Mouse (Mus musculus) kidney, embryonic 16.5 days (tissue): Measurements from ENCODE around the gene Tmem132b. TPM values are rescaled to one million over a fixed set of nuclear protein-coding genes. Genes with fewer than 3 reads are reported as not detected.
A peak's percentile ranks its signal among the peaks of the same experiment; 100 is the strongest.

Source experiments
- ATAC-seq: fragments of 200-750 bp; cut with Nextera tagmentation; 2 replicates; pipeline ENCODE4 v1.8.0; 2017; ENCODE audit warnings: moderate TSS enrichment; ENCODE audit not compliant: low FRiP score, low TSS enrichment
- H3K27ac ChIP-seq: fragments of 300-500 bp; sonication (generic); 2 replicates; pipeline ENCODE4 v1.5.1; 2014; ENCODE audit warnings: low read length
- H3K27me3 ChIP-seq: fragments of 300-500 bp; sonication (generic); 2 replicates; pipeline ENCODE4 v1.6.1; 2014; ENCODE audit warnings: low read length, control low read depth, mixed read lengths; ENCODE audit not compliant: insufficient read depth
- H3K36me3 ChIP-seq: fragments of 300-500 bp; sonication (generic); 2 replicates; pipeline ENCODE4 v1.6.1; 2014; ENCODE audit warnings: low read length, control low read depth, mixed read lengths; ENCODE audit not compliant: insufficient read depth
- H3K4me1 ChIP-seq: fragments of 300-500 bp; sonication (generic); 2 replicates; pipeline ENCODE4 v1.6.1; 2014; ENCODE audit warnings: low read length, control low read depth, mixed read lengths; ENCODE audit not compliant: insufficient read depth
- H3K4me2 ChIP-seq: fragments of 300-500 bp; sonication (generic); replicated peaks from 2 replicates; pipeline ENCODE4 v1.6.1; 2014; ENCODE audit warnings: low read depth, low read length
- H3K4me3 ChIP-seq: fragments of 300-500 bp; sonication (generic); 2 replicates; pipeline ENCODE4 v1.5.1; 2014; ENCODE audit warnings: mild to moderate bottlenecking, low read length
- H3K9ac ChIP-seq: fragments of 300-500 bp; sonication (generic); replicated peaks from 2 replicates; pipeline ENCODE4 v1.6.1; 2014; ENCODE audit warnings: low read length
- H3K9me3 ChIP-seq: fragments of 300-500 bp; sonication (generic); 2 replicates; pipeline ENCODE4 v1.6.1; 2016; ENCODE audit warnings: low read length, control low read depth
- WGBS: fragments of 180-500 bp; shearing (Covaris S2); extraction: QIAGEN DNeasy Blood & Tissue Kit; methylation state at CpG from one replicate; pipeline ENCODE4 v1.1.7; 2014; 5-methylcytosine and 5-hydroxymethylcytosine counted together
- polyA plus RNA-seq: library from polyadenylated mRNA; unstranded; fragments of >200 nt; fragmentation: Nextera tagmentation; extraction: Ambion mirVana; gene quantifications from 2 replicates; pipeline ENCODE4 v1.2.1, GENCODE M21; 2015

Tmem132b gene
- polyA plus RNA-seq, 1 experiment from 2014 or later: 0.39 TPM

DNA sequence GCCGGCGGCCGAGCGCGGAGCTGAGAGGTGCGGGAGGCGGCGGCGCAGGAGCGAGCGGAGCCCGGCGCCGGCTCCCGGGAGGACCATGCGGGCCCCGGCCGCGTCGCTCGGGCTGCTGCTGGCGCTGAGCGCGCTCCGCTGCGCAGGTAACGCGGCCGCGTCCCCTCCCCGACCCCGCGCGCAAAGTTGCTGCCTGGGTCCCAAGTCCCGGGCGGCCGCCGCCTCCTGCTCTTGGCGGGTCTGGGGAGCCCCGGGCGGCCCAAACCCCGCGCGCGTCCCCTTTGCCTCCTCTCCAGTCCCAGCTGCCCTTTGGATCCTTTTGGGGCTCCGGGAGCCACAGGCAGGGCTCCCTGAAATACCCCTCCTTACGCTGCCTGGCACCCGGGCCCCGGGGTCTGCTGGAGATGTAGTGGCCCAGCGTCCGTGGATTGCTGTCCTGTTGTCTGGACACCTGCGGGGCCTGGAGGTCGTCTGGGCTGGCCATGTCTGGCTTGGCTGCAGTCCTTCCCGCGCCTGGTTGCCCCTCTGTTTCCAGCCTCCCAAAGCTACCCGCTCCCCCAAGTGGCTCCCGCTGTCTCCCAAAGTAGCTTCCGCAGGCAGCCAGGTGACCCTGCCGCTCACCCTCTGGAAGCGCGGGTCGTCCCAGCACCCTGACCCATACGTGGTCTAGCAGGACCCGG is 1.1 kb downstream of the Tmem132b start:
- H3K9ac ChIP-seq: peak overlapping the region; percentile 53
- H3K4me1 ChIP-seq: peaks cover 26% of the 10 kb centered on the region
- H3K9me3 ChIP-seq: no peaks in the 10 kb centered on the region
- under 1% methylated on average over 64 of the region's 64 CpGs for WGBS
- peak overlapping the region; percentile 54 for H3K4me3 ChIP-seq
- no peak overlapping the region for H3K27ac ChIP-seq
- H3K4me2 ChIP-seq: peak overlapping the region; percentile 94
- ATAC-seq: no peak
- no peaks in the 10 kb centered on the region for H3K36me3 ChIP-seq
- peaks cover 67% of the 10 kb centered on the region for H3K27me3 ChIP-seq

DNA sequence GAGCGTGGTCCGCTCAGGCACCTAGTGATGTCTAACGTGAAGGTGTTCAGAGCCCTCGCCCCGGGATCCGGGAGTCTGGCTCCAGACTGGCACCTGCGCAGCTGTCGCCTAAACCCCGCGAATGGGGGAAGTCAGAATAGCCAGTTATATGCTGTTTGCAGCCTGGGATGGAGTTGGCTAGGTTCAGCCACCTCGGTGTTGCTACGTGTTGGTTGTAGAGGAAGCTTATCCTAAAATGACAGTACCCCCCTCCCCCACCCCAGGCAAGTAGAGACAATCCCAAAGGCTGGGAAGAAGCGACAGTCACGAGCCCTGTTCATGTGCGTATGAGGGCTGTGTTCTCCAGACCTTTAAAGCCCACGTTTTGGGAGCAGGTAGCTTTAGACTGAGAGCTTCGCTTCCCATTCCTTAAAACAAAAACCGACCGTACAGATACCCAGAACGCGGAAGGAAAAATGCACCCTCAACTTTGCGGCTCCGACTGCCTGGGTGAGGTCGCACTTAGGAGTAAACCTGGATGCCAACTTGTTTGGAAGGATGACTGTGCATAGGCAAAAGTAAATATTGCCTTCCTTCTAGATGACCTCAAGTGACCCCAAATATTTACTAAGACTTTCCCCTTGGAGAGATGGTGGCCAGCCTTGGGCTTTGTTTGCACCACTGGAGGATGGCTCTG is 1.8 kb downstream of the Tmem132b start:
- peaks cover 67% of the 10 kb centered on the region for H3K27me3 ChIP-seq
- H3K4me3 ChIP-seq: peak overlapping the region; percentile 54
- WGBS: 2% methylated on average over 24 of the region's 24 CpGs
- peaks cover 26% of the 10 kb centered on the region for H3K4me1 ChIP-seq
- no peak overlapping the region; the same call in 1 of the 2 replicates for H3K9ac ChIP-seq
- peak overlapping the region; percentile 94 for H3K4me2 ChIP-seq
- H3K36me3 ChIP-seq: no peaks in the 10 kb centered on the region
- no peaks in the 10 kb centered on the region for H3K9me3 ChIP-seq
- no peak for ATAC-seq
- H3K27ac ChIP-seq: no peak overlapping the region

DNA sequence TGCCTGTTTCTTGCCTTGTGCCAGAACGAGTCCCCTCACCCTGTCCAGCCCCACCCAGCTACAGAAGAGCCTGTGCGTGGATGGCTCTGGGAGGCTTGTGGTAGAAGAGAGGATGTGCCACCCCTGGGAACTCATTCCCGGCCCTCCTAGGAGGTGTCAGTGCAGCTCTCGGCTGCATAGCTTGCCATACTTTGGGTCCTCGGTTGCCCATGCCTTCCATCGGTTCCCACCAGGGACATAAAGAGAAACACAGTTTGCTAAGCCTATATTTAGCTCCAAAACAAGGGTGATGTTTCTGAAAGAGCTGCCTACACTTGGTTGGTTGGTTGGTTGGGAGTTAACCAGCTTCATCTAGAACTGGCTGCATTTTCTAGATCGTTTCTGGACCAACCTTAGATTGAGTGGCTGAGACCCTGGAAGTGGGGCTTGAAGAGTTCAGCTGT is 2.6 kb downstream of the Tmem132b start:
- peaks cover 26% of the 10 kb centered on the region for H3K4me1 ChIP-seq
- H3K27me3 ChIP-seq: peaks cover 62% of the 10 kb centered on the region
- no peak overlapping the region for H3K9ac ChIP-seq
- WGBS: 10% methylated on average over 7 of the region's 7 CpGs
- H3K27ac ChIP-seq: no peak overlapping the region
- H3K36me3 ChIP-seq: no peaks in the 10 kb centered on the region
- H3K4me2 ChIP-seq: peak overlapping the region; percentile 32
- H3K4me3 ChIP-seq: no peak overlapping the region
- no peak for ATAC-seq
- no peaks in the 10 kb centered on the region for H3K9me3 ChIP-seq

DNA sequence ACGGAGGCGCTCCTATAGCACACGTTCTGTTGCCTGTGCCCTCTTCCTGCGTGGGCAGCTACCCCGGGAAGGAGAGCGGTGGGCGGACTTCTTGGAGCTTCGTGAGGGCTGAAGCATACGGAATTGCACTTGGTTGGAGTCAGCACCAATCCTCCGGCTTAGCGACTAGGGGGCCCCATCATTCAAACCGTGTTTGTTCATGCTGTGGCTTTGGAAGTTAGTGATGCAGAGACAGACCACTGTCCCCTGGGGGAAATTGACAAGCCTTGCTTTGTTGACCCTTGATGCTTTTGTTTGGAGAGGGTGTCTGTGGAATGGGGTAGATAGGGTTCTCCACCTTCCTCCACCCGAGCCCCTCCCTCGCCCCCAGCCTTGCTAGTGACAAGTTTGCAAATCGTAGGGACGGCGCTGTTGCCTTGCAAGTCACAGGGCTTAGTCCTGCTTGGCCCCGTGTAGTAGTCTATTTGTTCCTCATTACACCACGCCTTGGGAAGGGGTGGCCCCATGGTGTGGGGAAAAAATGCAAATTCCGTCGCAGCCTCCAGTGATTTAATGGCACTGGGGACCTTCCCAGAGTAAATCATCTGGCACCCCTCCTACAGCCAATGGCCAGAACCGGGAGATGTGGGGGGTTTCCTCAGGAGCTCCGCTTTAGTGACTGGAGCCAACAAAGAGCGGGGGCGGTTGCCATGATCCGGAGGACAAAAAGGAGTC is 3.2 kb downstream of the Tmem132b start:
- H3K27me3 ChIP-seq: peaks cover 56% of the 10 kb centered on the region
- H3K4me2 ChIP-seq: peak overlapping the region; percentile 32
- H3K27ac ChIP-seq: no peak overlapping the region

DNA sequence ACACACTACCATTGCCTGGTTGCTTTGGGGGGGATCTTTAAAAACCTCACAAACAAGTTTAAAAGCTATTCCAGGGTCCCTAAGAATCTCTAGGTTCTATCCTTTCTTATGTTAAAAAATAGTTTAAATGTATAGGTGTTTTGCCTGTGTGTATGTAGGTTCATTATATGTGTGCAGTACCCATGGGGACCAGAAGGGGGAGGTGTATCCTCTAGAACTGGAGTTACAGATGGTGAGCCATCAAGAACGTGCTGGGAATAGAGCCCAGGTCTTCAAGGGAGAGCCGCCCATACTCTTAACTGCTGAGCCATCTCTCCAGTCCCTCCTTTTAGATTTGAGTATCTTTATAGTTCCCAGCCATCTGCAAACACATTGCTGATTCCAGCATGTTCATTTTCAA is 13.5 kb downstream of the Tmem132b start:
- WGBS: 94% methylated on average over 2 of the region's 2 CpGs
- Histone ChIP-seq H3K4me3 (no peak overlapping the region), H3K4me2 (no peak overlapping the region), H3K9ac (no peak overlapping the region), H3K27ac (no peak overlapping the region), H3K4me1 (no peaks in the 10 kb centered on the region), H3K9me3 (peaks cover 5% of the 10 kb centered on the region; the same call in 1 of the 2 replicates), H3K27me3 (no peaks in the 10 kb centered on the region), H3K36me3 (no peaks in the 10 kb centered on the region)
- no peak for ATAC-seq

More for the DNA sequence above, 3.2 kb downstream of the Tmem132b start:
- ATAC-seq: peak; percentile 68
- no peak overlapping the region for H3K9ac ChIP-seq
- H3K4me3 ChIP-seq: peak overlapping the region; percentile 22
- peaks cover 26% of the 10 kb centered on the region for H3K4me1 ChIP-seq
- no peaks in the 10 kb centered on the region for H3K9me3 ChIP-seq
- H3K36me3 ChIP-seq: no peaks in the 10 kb centered on the region
- WGBS: 1% methylated on average over 26 of the region's 26 CpGs

DNA sequence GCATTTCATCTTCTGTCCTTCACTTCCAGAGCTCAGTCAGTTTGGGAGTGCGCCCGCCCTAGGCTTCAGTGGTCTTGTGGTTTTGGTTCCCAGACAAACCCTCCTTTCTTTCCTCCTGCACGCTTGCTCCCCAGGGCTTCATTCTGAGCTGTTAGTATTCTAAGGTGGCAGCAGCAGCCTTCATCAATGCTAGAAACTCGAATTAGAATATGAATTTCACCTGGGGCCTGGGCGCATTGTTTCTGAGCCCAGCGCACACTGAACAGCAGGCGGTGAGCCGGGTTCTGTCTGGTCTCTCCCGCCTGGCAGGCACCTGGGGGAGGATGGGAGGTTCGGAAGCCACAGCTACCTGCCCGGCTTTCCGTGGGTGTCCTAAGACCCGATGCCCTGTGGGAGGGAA is 14.7 kb downstream of the Tmem132b start:
- no peak for ATAC-seq
- H3K9me3 ChIP-seq: peaks cover 5% of the 10 kb centered on the region; the same call in 1 of the 2 replicates
- no peak overlapping the region for H3K27ac ChIP-seq
- no peak overlapping the region for H3K4me3 ChIP-seq
- H3K4me1 ChIP-seq: no peaks in the 10 kb centered on the region
- WGBS: 32% methylated on average over 13 of the region's 13 CpGs
- no peaks in the 10 kb centered on the region for H3K36me3 ChIP-seq
- no peak overlapping the region for H3K9ac ChIP-seq
- no peaks in the 10 kb centered on the region for H3K27me3 ChIP-seq
- H3K4me2 ChIP-seq: no peak overlapping the region

DNA sequence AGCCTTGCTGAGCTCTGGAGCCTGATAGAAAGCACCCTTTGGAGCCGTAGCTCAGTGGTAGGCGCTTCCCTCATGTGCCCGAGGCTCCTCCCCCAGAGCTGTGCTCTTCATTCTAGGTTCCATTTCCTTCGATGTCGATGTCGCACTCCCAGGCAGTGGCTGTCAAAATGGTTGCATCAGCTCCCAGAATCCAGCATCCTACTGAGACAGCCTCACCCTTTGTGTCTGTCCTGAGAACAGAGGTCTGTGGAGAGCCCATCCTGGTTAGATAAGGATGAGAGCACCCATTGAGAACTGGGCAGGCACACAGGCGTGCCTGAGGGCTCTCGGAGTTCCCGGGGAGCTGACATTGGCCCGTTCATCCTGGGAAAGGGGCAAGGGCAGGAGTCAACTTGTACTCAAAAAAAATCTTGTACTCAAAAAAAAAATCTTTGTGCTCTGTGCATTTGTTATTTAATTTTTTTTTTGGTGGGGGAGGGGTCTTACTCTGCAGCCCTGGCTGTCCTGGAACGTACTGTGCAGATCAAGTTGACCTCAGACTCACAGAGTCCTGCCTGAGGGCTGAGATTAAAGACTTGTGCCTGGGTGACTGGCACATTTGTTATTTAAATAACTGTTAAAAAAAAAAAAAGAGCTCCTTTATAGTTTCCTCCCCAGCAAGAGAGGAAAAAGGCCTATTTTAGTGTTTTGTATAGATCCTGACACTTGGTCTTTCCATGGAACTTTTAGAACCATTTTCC is 18.3 kb downstream of the Tmem132b start:
- WGBS: 34% methylated on average over 11 of the region's 11 CpGs
- peaks cover 3% of the 10 kb centered on the region; the same call in 1 of the 2 replicates for H3K9me3 ChIP-seq
- H3K36me3 ChIP-seq: no peaks in the 10 kb centered on the region
- H3K4me3 ChIP-seq: no peak overlapping the region
- H3K27me3 ChIP-seq: no peaks in the 10 kb centered on the region
- no peaks in the 10 kb centered on the region for H3K4me1 ChIP-seq
- H3K9ac ChIP-seq: no peak overlapping the region
- no peak overlapping the region for H3K4me2 ChIP-seq
- H3K27ac ChIP-seq: no peak overlapping the region
- ATAC-seq: no peak

DNA sequence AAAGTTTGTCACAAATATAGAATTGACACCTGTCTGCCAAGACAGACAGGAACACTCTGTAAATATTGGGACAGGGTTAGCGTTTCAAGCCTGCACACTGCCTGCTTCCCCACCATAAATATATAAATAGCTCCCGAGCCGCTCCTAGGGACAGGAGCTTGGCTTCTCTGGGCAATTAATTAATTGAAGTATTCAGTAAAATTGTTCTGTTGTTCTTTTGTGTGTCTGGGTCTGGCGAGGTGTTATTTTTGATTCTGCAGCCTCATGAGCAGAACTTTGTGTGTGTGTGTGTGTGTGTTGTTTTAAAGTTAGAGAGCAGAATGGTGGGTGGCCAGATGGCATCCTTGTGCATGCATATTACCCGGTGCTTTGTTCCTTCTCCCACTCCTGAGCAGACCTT is 24.2 kb downstream of the Tmem132b start:
- 66% methylated on average over 5 of the region's 5 CpGs for WGBS
- H3K9ac ChIP-seq: no peak overlapping the region
- H3K36me3 ChIP-seq: no peaks in the 10 kb centered on the region
- no peaks in the 10 kb centered on the region for H3K4me1 ChIP-seq
- H3K27me3 ChIP-seq: no peaks in the 10 kb centered on the region
- no peak overlapping the region for H3K27ac ChIP-seq
- no peaks in the 10 kb centered on the region for H3K9me3 ChIP-seq
- H3K4me2 ChIP-seq: no peak overlapping the region
- ATAC-seq: no peak
- H3K4me3 ChIP-seq: no peak overlapping the region

DNA sequence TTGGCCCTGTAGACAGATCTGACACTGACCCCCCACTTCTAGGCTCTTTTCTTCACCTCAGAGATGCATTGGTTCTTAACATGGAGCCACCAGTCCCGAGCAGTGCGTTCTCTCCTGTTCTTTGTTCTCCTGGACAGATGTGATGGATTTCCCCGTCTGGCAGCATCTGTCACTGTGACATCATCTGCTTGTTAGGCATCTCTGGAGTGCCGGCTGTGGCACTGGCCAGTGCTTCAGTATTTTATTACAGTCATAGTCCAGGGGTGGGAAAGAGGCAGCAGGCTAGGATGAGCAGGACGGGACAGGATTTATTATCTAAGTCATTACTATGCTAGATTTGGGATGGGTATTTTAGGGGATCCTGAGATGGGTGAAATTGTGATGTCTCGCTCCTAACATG is 31.9 kb downstream of the Tmem132b start:
- WGBS: 32% methylated on average over 6 of the region's 6 CpGs

More for the DNA sequence above, 31.9 kb downstream of the Tmem132b start:
- H3K9ac ChIP-seq: no peak overlapping the region
- no peaks in the 10 kb centered on the region for H3K4me1 ChIP-seq
- H3K36me3 ChIP-seq: no peaks in the 10 kb centered on the region
- no peak overlapping the region for H3K4me2 ChIP-seq
- H3K4me3 ChIP-seq: no peak overlapping the region
- no peak for ATAC-seq
- H3K27me3 ChIP-seq: no peaks in the 10 kb centered on the region
- no peak overlapping the region for H3K27ac ChIP-seq
- H3K9me3 ChIP-seq: no peaks in the 10 kb centered on the region
